ENCODE assay signal across 10 mouse cellular contexts in the genomic region with DNA sequence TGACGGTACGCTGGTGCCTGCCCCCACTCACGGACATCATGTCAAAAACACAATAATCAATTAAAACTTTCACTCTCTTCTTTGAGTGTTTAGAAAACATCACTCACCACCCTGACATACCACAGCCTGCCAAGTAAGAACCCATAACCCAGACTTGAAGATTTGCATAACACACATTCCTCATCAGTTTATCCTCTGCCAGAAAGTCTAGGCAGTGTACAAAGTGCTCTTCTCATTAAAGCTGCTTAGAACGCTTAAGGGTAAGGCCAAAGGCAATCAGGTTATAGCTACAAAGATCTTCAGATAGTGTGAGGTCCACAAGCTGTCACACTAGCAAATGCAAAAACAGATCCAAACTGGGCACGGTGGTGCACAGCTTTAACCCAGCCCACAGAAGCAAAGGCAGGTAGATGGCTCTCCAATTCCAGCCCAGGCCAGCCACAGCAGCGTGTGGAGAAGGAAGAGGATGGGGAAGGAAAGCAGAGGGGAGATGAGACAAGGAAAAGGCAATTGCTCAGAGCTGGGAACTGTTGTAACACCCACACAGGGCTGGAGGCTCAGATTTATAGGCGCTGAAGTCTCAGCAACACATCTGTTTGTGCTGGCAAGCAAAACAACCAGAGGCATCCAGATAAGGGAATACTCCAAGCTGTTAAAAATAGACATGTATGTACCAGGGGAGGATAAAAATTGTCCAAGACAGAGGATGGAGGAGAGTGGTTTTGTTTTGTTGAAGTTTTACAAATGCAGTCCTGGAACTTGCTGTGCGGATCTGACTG. TPM values are rescaled to one million over a fixed set of nuclear protein-coding genes. Genes with fewer than 3 reads are reported as not detected.
DNase-seq lines count a peak whose midpoint lies in the region; ATAC-seq and TF ChIP-seq lines count a peak whose summit lies in the region.
"Had no signal": no experiment of that assay in that cellular context is flagged by ENCODE, and none has a peak within 500 bp of the region (broad histone marks: within the 10 kb centered on the region; RNA-seq: fewer than 3 reads in every experiment).

No protein-coding gene starts in this region.

- TF ChIP-seq CTCF in layer of hippocampus, adult 2 months (conservative IDR thresholded peaks at IDR 0.05): no peak
- no peak for TF ChIP-seq CTCF in MEL (IDR thresholded peaks at IDR 0.05 in 2 of 3, conservative IDR thresholded peaks at IDR 0.05 in 1 of 3; ENCODE audit: control insufficient read depth in 1 of 3, insufficient read depth in 1 of 3, low read depth in 2 of 3, low read length in 3 of 3, poor library complexity in 1 of 3, severe bottlenecking in 1 of 3)

- no peak overlapping the region for H3K4me2 ChIP-seq in embryonic facial prominence, embryonic 15.5 days (replicated peaks)
- H3K4me2 ChIP-seq in midbrain, embryonic 13.5 days (replicated peaks): no peak overlapping the region
- H3K4me2 ChIP-seq: hindbrain, embryonic 12.5 days had no signal

- no peak overlapping the region for H3K9ac ChIP-seq in MEL (ENCODE audit: control insufficient read depth, low read depth, low read length, poor library complexity, severe bottlenecking)
- no peak overlapping the region for H3K9ac ChIP-seq in embryonic facial prominence, embryonic 15.5 days
- H3K9ac ChIP-seq in midbrain, embryonic 13.5 days (replicated peaks): no peak overlapping the region
- H3K9ac ChIP-seq: hindbrain, embryonic 12.5 days had no signal

- no peaks in the 10 kb centered on the region for H3K4me1 ChIP-seq in MEL (ENCODE audit: control insufficient read depth in 1 of 2, insufficient read depth in 2 of 2, low read length in 2 of 2)
- peaks cover 28% of the 10 kb centered on the region for H3K4me1 ChIP-seq in embryonic facial prominence, embryonic 15.5 days
- H3K4me1 ChIP-seq in midbrain, embryonic 13.5 days (replicated peaks): no peaks in the 10 kb centered on the region
- H3K4me1 ChIP-seq: hindbrain, embryonic 12.5 days had no signal

- no peak for TF ChIP-seq POLR2A in MEL (IDR thresholded peaks at IDR 0.05; ENCODE audit: control insufficient read depth in 1 of 2, insufficient read depth in 1 of 2, low read depth in 1 of 2, low read length in 2 of 2, poor library complexity in 1 of 2)

- H3K79me2 ChIP-seq in MEL (ENCODE audit: control insufficient read depth, insufficient read depth, low read length, poor library complexity): peaks cover 2% of the 10 kb centered on the region; the same call in 1 of the 2 replicates

- no peak overlapping the region for H3K4me3 ChIP-seq in layer of hippocampus, adult 2 months
- no peak overlapping the region for H3K4me3 ChIP-seq in MEL (ENCODE audit: control insufficient read depth in 1 of 2, insufficient read depth in 1 of 2, low read depth in 2 of 2, low read length in 2 of 2)
- H3K4me3 ChIP-seq in embryonic facial prominence, embryonic 15.5 days (replicated peaks): no peak overlapping the region
- H3K4me3 ChIP-seq in midbrain, embryonic 13.5 days (replicated peaks): no peak overlapping the region
- H3K4me3 ChIP-seq: hindbrain, embryonic 12.5 days had no signal

- no peak for ATAC-seq in embryonic facial prominence, embryonic 15.5 days (ENCODE audit: insufficient number of reproducible peaks, low FRiP score, low TSS enrichment, low read depth)
- no peak for ATAC-seq in midbrain, embryonic 13.5 days
- ATAC-seq in activated CD4-positive, CD25-positive, alpha-beta regulatory T cell, adult 4 months: no peak

- H3K27me3 ChIP-seq in MEL (ENCODE audit: control insufficient read depth in 1 of 2, insufficient read depth in 2 of 2, low read length in 2 of 2): no peaks in the 10 kb centered on the region
- H3K27me3 ChIP-seq in embryonic facial prominence, embryonic 15.5 days: no peaks in the 10 kb centered on the region
- H3K27me3 ChIP-seq in midbrain, embryonic 13.5 days: no peaks in the 10 kb centered on the region
- H3K27me3 ChIP-seq: hindbrain, embryonic 12.5 days had no signal

- no peak for TF ChIP-seq RAD21 in MEL (IDR thresholded peaks at IDR 0.05; ENCODE audit: low read depth, low read length)

- no peak for TF ChIP-seq EP300 in MEL (IDR thresholded peaks at IDR 0.05; ENCODE audit: low read depth in 1 of 2, low read length in 2 of 2)

- peaks cover 0 to 2% of the 10 kb centered on the region in 2 experiments; a peak in 1 of 4 replicates for H3K36me3 ChIP-seq in MEL (ENCODE audit: control insufficient read depth in 1 of 2, insufficient read depth in 2 of 2, low read length in 2 of 2)
- no peaks in the 10 kb centered on the region for H3K36me3 ChIP-seq in embryonic facial prominence, embryonic 15.5 days
- no peaks in the 10 kb centered on the region for H3K36me3 ChIP-seq in midbrain, embryonic 13.5 days
- H3K36me3 ChIP-seq: hindbrain, embryonic 12.5 days had no signal

- DNase-seq in layer of hippocampus, adult 2 months (ENCODE audit: low spot score in 2 of 2): no peak
- DNase-seq in layer of hippocampus, adult 9-10 months (ENCODE audit: low spot score): no peak
- DNase-seq in MEL (ENCODE audit: low read depth, low spot score): no peak
- peak; percentile 47 for DNase-seq in kidney, postnatal 14 days
- DNase-seq in cerebellum, postnatal 14 days: no peak
- DNase-seq: midbrain, embryonic 14.5 days had no signal

- H3K9me3 ChIP-seq in MEL (replicated peaks; ENCODE audit: insufficient read depth, low read length): no peaks in the 10 kb centered on the region
- no peaks in the 10 kb centered on the region for H3K9me3 ChIP-seq in embryonic facial prominence, embryonic 15.5 days (replicated peaks)
- no peaks in the 10 kb centered on the region for H3K9me3 ChIP-seq in midbrain, embryonic 13.5 days
- H3K9me3 ChIP-seq: hindbrain, embryonic 12.5 days had no signal

- 60% methylated on average over 8 of the region's 8 CpGs for WGBS in embryonic facial prominence, embryonic 15.5 days
- WGBS in midbrain, embryonic 13.5 days: 82% methylated on average over 8 of the region's 8 CpGs

- H3K27ac ChIP-seq in layer of hippocampus, adult 2 months: peak overlapping the region; percentile 39; the same call in 1 of the 2 replicates
- H3K27ac ChIP-seq in MEL (ENCODE audit: control insufficient read depth, low read depth, low read length): no peak overlapping the region
- peak overlapping the region; percentile 39; the same call in 1 of the 2 replicates for H3K27ac ChIP-seq in embryonic facial prominence, embryonic 15.5 days (replicated peaks)
- H3K27ac ChIP-seq in midbrain, embryonic 13.5 days: no peak overlapping the region
- H3K27ac ChIP-seq: hindbrain, embryonic 12.5 days had no signal

TF ChIP-seq in MEL, 35 proteins besides CTCF, POLR2A, EP300 and RAD21 (continues in another document):
- 0 out of 2 replicates have a peak, but pooled peaks have one; percentile 25 for TF ChIP-seq TCF12 (IDR thresholded peaks at IDR 0.05; ENCODE audit: low read depth, low read length)
- no peak for TF ChIP-seq KAT2A (conservative IDR thresholded peaks at IDR 0.05; ENCODE audit: low read depth, low read length)

RNA-seq across cellular contexts. Expression of gene Spint2, which starts 9.8 kb away (rescaled TPM):
- total RNA-seq in layer of hippocampus, adult 2 months (2021): 10 to 100 TPM; 18.3 to 21.7 TPM
- total RNA-seq in MEL (2012; rRNA removed): 71.9 and 78.1 TPM in 2 replicates
- polyA plus RNA-seq in MEL (2012; ENCODE audit: insufficient read depth in 1 of 2, insufficient read length in 2 of 2, low read depth in 1 of 2, low replicate concordance in 2 of 2, missing spikeins in 1 of 2): 100 to 1,000 TPM in 1 of 2 experiments, not detected in 1; 131 TPM
- polyA plus RNA-seq in embryonic facial prominence, embryonic 15.5 days (2015; fragmentation: Nextera tagmentation; extraction: Ambion mirVana): 212 and 261 TPM in 2 replicates
- 26.1 and 28.7 TPM in 2 replicates for polyA plus RNA-seq in midbrain, embryonic 13.5 days (2015; fragmentation: Nextera tagmentation; extraction: Ambion mirVana)
- 10 to 100 TPM; 66.6 to 70.2 TPM for polyA plus RNA-seq in activated CD4-positive, CD25-positive, alpha-beta regulatory T cell, adult 4 months (2017; shearing (Covaris generic))

RNA-seq across cellular contexts. Expression of gene Ppp1r14a, which starts 17.2 kb away (rescaled TPM):
- total RNA-seq in layer of hippocampus, adult 2 months (2021): 10 to 100 TPM; 20.8 to 21.6 TPM
- 3.8 and 3.9 TPM in 2 replicates for total RNA-seq in MEL (2012; rRNA removed)
- 1 to 10 TPM in 1 of 2 experiments, not detected in 1; 7.1 TPM for polyA plus RNA-seq in MEL (2012; ENCODE audit: insufficient read depth in 1 of 2, insufficient read length in 2 of 2, low read depth in 1 of 2, low replicate concordance in 2 of 2, missing spikeins in 1 of 2)
- 17.3 and 18.1 TPM in 2 replicates for polyA plus RNA-seq in embryonic facial prominence, embryonic 15.5 days (2015; fragmentation: Nextera tagmentation; extraction: Ambion mirVana)
- polyA plus RNA-seq in midbrain, embryonic 13.5 days (2015; fragmentation: Nextera tagmentation; extraction: Ambion mirVana): 7.9 and 8.1 TPM in 2 replicates
- polyA plus RNA-seq in activated CD4-positive, CD25-positive, alpha-beta regulatory T cell, adult 4 months (2017; shearing (Covaris generic)): not detected

RNA-seq across cellular contexts. Expression of gene 2200002D01Rik, which starts 23.6 kb away (rescaled TPM):
- under 1 TPM in 1 of 2 experiments, not detected in 1; 0.36 TPM for total RNA-seq in layer of hippocampus, adult 2 months (2021)
- 3.8 and 5.4 TPM in 2 replicates for total RNA-seq in MEL (2012; rRNA removed)
- polyA plus RNA-seq in MEL (2012; ENCODE audit: insufficient read depth in 1 of 2, insufficient read length in 2 of 2, low read depth in 1 of 2, low replicate concordance in 2 of 2, missing spikeins in 1 of 2): under 1 TPM in 1 of 2 experiments, not detected in 1; 0.85 TPM
- 11.5 and 12.2 TPM in 2 replicates for polyA plus RNA-seq in embryonic facial prominence, embryonic 15.5 days (2015; fragmentation: Nextera tagmentation; extraction: Ambion mirVana)
- polyA plus RNA-seq in midbrain, embryonic 13.5 days (2015; fragmentation: Nextera tagmentation; extraction: Ambion mirVana): 0.92 and 2.0 TPM in 2 replicates
- polyA plus RNA-seq in activated CD4-positive, CD25-positive, alpha-beta regulatory T cell, adult 4 months (2017; shearing (Covaris generic)): 1 to 10 TPM; 2.7 to 3.6 TPM

RNA-seq across cellular contexts. Expression of gene Dpf1, which starts 31.9 kb away (rescaled TPM):
- 100 to 1,000 TPM; 106 to 113 TPM for total RNA-seq in layer of hippocampus, adult 2 months (2021)
- total RNA-seq in MEL (2012; rRNA removed): 8.4 and 10.2 TPM in 2 replicates
- 10 to 100 TPM in 1 of 2 experiments, not detected in 1; 17.3 TPM for polyA plus RNA-seq in MEL (2012; ENCODE audit: insufficient read depth in 1 of 2, insufficient read length in 2 of 2, low read depth in 1 of 2, low replicate concordance in 2 of 2, missing spikeins in 1 of 2)
- 14.4 and 20.4 TPM in 2 replicates for polyA plus RNA-seq in embryonic facial prominence, embryonic 15.5 days (2015; fragmentation: Nextera tagmentation; extraction: Ambion mirVana)
- polyA plus RNA-seq in midbrain, embryonic 13.5 days (2015; fragmentation: Nextera tagmentation; extraction: Ambion mirVana): 201 and 213 TPM in 2 replicates
- polyA plus RNA-seq in activated CD4-positive, CD25-positive, alpha-beta regulatory T cell, adult 4 months (2017; shearing (Covaris generic)): not detected

RNA-seq across cellular contexts. Expression of gene Yif1b, which starts 33.7 kb away (rescaled TPM):
- 10 to 100 TPM; 40.7 to 42.9 TPM for total RNA-seq in layer of hippocampus, adult 2 months (2021)
- total RNA-seq in MEL (2012; rRNA removed): 88.6 and 94.8 TPM in 2 replicates
- polyA plus RNA-seq in MEL (2012; ENCODE audit: insufficient read depth in 1 of 2, insufficient read length in 2 of 2, low read depth in 1 of 2, low replicate concordance in 2 of 2, missing spikeins in 1 of 2): 100 to 1,000 TPM in 1 of 2 experiments, not detected in 1; 143 TPM
- polyA plus RNA-seq in embryonic facial prominence, embryonic 15.5 days (2015; fragmentation: Nextera tagmentation; extraction: Ambion mirVana): 121 TPM in 2 replicates
- polyA plus RNA-seq in midbrain, embryonic 13.5 days (2015; fragmentation: Nextera tagmentation; extraction: Ambion mirVana): 77.0 and 80.8 TPM in 2 replicates
- polyA plus RNA-seq in activated CD4-positive, CD25-positive, alpha-beta regulatory T cell, adult 4 months (2017; shearing (Covaris generic)): 10 to 100 TPM; 57.6 to 73.2 TPM

Comparison
In these comparisons a context has a peak if more than half of its experiments do, and no peak if none do; other contexts are left out.
1. H3K27ac ChIP-seq: peak in layer of hippocampus, adult 2 months (single experiment) and embryonic facial prominence, embryonic 15.5 days (single experiment); none in MEL (single experiment) and midbrain, embryonic 13.5 days (single experiment).